Mouse (Mus musculus): Measurements from ENCODE around the gene Nfkbiz. TPM values are rescaled to one million over a fixed set of nuclear protein-coding genes. Genes with fewer than 3 reads are reported as not detected.

Gene Nfkbiz
- total and polyA plus RNA-seq, 3 experiments: 1.3 to 2.4 TPM; not detected in 1

DNA sequence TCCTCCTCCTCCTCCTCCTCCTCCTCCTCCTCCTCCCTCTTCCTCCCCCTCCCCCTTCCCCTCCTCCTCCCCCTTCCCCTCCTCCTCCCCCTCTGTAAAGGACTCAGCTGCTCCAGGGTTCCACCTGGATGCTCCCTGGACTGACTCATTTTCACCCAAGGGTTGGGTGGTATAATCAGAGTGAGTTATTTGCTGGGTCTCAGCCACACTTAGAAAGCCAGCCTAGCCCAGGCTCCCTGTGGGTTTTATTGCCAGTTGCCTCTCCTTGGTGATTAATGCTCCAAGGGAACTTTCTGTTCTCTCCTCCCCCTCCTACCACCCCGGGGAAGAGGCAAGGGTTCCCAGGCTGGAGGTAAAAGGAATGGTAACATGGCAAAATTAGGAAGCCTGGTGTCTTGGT, 49.4 kb downstream of the Nfkbiz start:
- H3K27me3 ChIP-seq (ENCODE audit: control insufficient read depth in 1 of 2, insufficient read depth in 2 of 2, low read length in 2 of 2): no peaks in the 10 kb centered on the region
- no peaks in the 10 kb centered on the region for H3K9me3 ChIP-seq (replicated peaks; ENCODE audit: insufficient read depth, low read length)
- H3K27ac ChIP-seq (ENCODE audit: control insufficient read depth, low read depth, low read length): no peak overlapping the region
- no peaks in the 10 kb centered on the region for H3K79me2 ChIP-seq (ENCODE audit: control insufficient read depth, insufficient read depth, low read length, poor library complexity)
- H3K9ac ChIP-seq (ENCODE audit: control insufficient read depth, low read depth, low read length, poor library complexity, severe bottlenecking): no peak overlapping the region
- H3K4me3 ChIP-seq (ENCODE audit: control insufficient read depth in 1 of 2, insufficient read depth in 1 of 2, low read depth in 2 of 2, low read length in 2 of 2): no peak overlapping the region
- no peak for DNase-seq (ENCODE audit: low read depth, low spot score)
- H3K36me3 ChIP-seq (ENCODE audit: control insufficient read depth in 1 of 2, insufficient read depth in 2 of 2, low read length in 2 of 2): no peaks in the 10 kb centered on the region
- TF ChIP-seq ELF1 (IDR thresholded peaks at IDR 0.05; ENCODE audit: low read depth, low read length) (no peak), BHLHE40 (IDR thresholded peaks at IDR 0.05; ENCODE audit: borderline replicate concordance, low read depth, low read length) (no peak), NELFE (IDR thresholded peaks at IDR 0.05; ENCODE audit: low read depth, low read length) (no peak), TBP (IDR thresholded peaks at IDR 0.05; ENCODE audit: low read depth, low read length) (no peak), E2F4 (IDR thresholded peaks at IDR 0.05; ENCODE audit: borderline replicate concordance, low read depth, low read length) (no peak), POLR2A (IDR thresholded peaks at IDR 0.05; ENCODE audit: control insufficient read depth in 1 of 2, insufficient read depth in 1 of 2, low read depth in 1 of 2, low read length in 2 of 2, poor library complexity in 1 of 2) (no peak)
- no peaks in the 10 kb centered on the region for H3K4me1 ChIP-seq (ENCODE audit: control insufficient read depth in 1 of 2, insufficient read depth in 2 of 2, low read length in 2 of 2)

GRCm38 (mm10) chr16:55788671-55789070, 50.0 kb downstream of the Nfkbiz start:
- no peak overlapping the region for H3K4me3 ChIP-seq (ENCODE audit: control insufficient read depth in 1 of 2, insufficient read depth in 1 of 2, low read depth in 2 of 2, low read length in 2 of 2)
- H3K36me3 ChIP-seq (ENCODE audit: control insufficient read depth in 1 of 2, insufficient read depth in 2 of 2, low read length in 2 of 2): no peaks in the 10 kb centered on the region
- H3K27me3 ChIP-seq (ENCODE audit: control insufficient read depth in 1 of 2, insufficient read depth in 2 of 2, low read length in 2 of 2): no peaks in the 10 kb centered on the region
- no peaks in the 10 kb centered on the region for H3K79me2 ChIP-seq (ENCODE audit: control insufficient read depth, insufficient read depth, low read length, poor library complexity)
- no peaks in the 10 kb centered on the region for H3K4me1 ChIP-seq (ENCODE audit: control insufficient read depth in 1 of 2, insufficient read depth in 2 of 2, low read length in 2 of 2)
- H3K9ac ChIP-seq (ENCODE audit: control insufficient read depth, low read depth, low read length, poor library complexity, severe bottlenecking): no peak overlapping the region
- DNase-seq (ENCODE audit: low read depth, low spot score): no peak
- H3K27ac ChIP-seq (ENCODE audit: control insufficient read depth, low read depth, low read length): no peak overlapping the region
- H3K9me3 ChIP-seq (replicated peaks; ENCODE audit: insufficient read depth, low read length): no peaks in the 10 kb centered on the region
- TF ChIP-seq ELF1 (IDR thresholded peaks at IDR 0.05; ENCODE audit: low read depth, low read length) (no peak), MEF2A (IDR thresholded peaks at IDR 0.05; ENCODE audit: extremely low read depth, insufficient replicate concordance, low read depth, low read length, poor library complexity, severe bottlenecking) (no peak), CHD2 (IDR thresholded peaks at IDR 0.05; ENCODE audit: low read length) (no peak), ZMIZ1 (IDR thresholded peaks at IDR 0.05; ENCODE audit: low read depth, low read length) (no peak), MYC (IDR thresholded peaks at IDR 0.05; ENCODE audit: low read depth, low read length) (no peak), MAZ (IDR thresholded peaks at IDR 0.05; ENCODE audit: low read depth, low read length) (no peak), POLR2AphosphoS2 (IDR thresholded peaks at IDR 0.05; ENCODE audit: low read length) (no peak)

DNA sequence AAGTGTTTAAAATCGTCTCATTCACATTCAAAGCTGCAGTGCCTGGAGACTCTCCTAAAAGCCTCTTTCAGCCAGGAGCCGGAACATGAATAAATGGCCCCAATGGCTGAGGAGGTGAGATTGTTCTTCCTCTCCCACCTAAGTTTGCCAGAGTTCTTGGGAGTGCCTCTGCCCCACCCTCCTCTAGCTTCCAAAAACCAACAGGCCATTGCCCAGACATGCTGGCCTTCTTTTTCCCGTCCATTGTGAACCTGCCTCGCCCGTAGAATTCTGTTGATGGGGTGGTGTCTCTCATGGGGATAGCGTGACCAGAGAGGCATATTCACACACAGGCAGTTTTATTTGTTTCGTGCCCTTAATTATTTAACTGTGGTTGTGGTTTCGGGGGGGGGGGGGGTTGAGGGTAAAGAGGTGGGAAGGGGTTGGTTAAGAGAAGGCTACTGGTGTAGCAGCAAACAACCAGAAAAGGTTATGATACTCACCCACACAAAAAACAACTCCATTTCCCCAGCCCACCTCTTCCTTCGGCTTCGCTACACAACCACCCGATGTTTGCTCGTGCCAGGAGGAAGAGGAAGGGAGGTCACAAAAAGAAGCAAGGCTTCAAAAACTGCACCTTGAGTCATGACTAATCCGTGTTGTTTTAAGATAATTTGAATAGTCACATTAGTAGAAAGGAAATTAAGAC, 51.2 kb downstream of the Nfkbiz start:
- Histone ChIP-seq H3K79me2 (ENCODE audit: control insufficient read depth, insufficient read depth, low read length, poor library complexity) (no peaks in the 10 kb centered on the region), H3K9ac (ENCODE audit: control insufficient read depth, low read depth, low read length, poor library complexity, severe bottlenecking) (no peak overlapping the region), H3K4me1 (ENCODE audit: control insufficient read depth in 1 of 2, insufficient read depth in 2 of 2, low read length in 2 of 2) (no peaks in the 10 kb centered on the region), H3K27ac (ENCODE audit: control insufficient read depth, low read depth, low read length) (no peak overlapping the region), H3K27me3 (ENCODE audit: control insufficient read depth in 1 of 2, insufficient read depth in 2 of 2, low read length in 2 of 2) (no peaks in the 10 kb centered on the region; a peak in 1 of 4 replicates), H3K4me3 (ENCODE audit: control insufficient read depth in 1 of 2, insufficient read depth in 1 of 2, low read depth in 2 of 2, low read length in 2 of 2) (no peak overlapping the region), H3K9me3 (replicated peaks; ENCODE audit: insufficient read depth, low read length) (no peaks in the 10 kb centered on the region), H3K36me3 (ENCODE audit: control insufficient read depth in 1 of 2, insufficient read depth in 2 of 2, low read length in 2 of 2) (no peaks in the 10 kb centered on the region)
- DNase-seq (ENCODE audit: low read depth, low spot score): no peak
- TF ChIP-seq MAX (IDR thresholded peaks at IDR 0.05; ENCODE audit: low read length) (no peak), TAL1 (IDR thresholded peaks at IDR 0.05; ENCODE audit: low read length) (no peak), NELFE (IDR thresholded peaks at IDR 0.05; ENCODE audit: low read depth, low read length) (no peak), MYB (IDR thresholded peaks at IDR 0.05; ENCODE audit: low read depth, low read length) (no peak), RCOR1 (IDR thresholded peaks at IDR 0.05; ENCODE audit: low read depth, low read length) (no peak), ELF1 (IDR thresholded peaks at IDR 0.05; ENCODE audit: low read depth, low read length) (no peak), NRF1 (IDR thresholded peaks at IDR 0.05; ENCODE audit: insufficient read depth, low read depth, low read length, poor library complexity, severe bottlenecking) (no peak), ZC3H11A (IDR thresholded peaks at IDR 0.05; ENCODE audit: low read depth, low read length) (no peak), UBTF (IDR thresholded peaks at IDR 0.05; ENCODE audit: borderline replicate concordance, insufficient read depth, low read depth, low read length) (no peak), SMC3 (IDR thresholded peaks at IDR 0.05; ENCODE audit: low read depth, low read length) (no peak), SIN3A (IDR thresholded peaks at IDR 0.05; ENCODE audit: low read length) (no peak), MAFK (IDR thresholded peaks at IDR 0.05; ENCODE audit: borderline replicate concordance, low read depth, low read length) (no peak), KAT2A (conservative IDR thresholded peaks at IDR 0.05; ENCODE audit: low read depth, low read length) (no peak), CHD1 (IDR thresholded peaks at IDR 0.05; ENCODE audit: low read depth, low read length) (no peak), JUND (IDR thresholded peaks at IDR 0.05; ENCODE audit: low read depth, low read length) (no peak), MXI1 (IDR thresholded peaks at IDR 0.05; ENCODE audit: low read depth, low read length) (no peak), E2F4 (IDR thresholded peaks at IDR 0.05; ENCODE audit: borderline replicate concordance, low read depth, low read length) (no peak)
